Mouse (Mus musculus): ENCODE measurements at regions not wholly inside any gene's neighbourhood (a gene's known extent, or its start where the extent isn't known, plus 50 kb on each side); places are given as distances from the start of the nearest gene placed in this dataset.

DNA sequence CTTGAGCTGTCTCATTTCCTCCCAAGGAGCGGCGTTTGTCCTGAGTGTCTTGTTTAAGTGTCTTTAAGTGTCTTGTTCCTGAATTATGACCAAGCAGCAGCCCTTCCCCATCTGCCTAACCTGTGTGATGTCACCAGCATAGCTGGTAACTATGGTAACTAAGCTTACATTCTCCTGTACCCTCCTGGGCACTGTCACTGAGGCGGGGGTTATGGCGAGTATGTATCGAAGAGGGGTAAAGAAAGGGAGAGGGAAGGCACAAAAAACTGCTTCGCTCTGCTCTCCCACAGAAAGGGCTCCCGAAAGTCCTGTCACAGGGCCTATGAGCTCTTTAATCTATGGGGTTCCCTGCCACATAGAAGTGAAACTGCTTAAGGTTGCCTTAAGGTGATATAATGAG lies 89.6 kb downstream of the Ppp4r2 start:
- peak; percentile 29 for DNase-seq (ENCODE audit: low read depth, low spot score)

DNA sequence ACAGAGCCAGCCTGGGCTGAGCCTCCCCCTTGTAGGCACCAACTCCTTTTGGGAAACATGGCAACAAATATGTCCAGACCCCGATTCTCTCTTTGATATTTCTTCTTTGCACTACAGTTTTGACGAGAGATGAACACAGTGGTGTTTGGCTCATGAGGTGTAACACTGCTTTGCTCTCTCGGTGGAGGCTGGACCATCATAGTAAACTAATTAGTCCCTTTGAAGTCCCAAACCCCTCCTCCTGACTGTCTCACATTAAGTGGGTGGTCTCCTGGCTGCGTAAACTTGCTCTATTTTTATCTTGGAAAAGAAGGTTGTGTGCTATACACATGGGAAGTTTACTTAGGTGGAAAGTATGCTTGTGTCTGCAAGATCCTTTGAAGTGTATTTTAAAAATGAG lies 90.3 kb downstream of the Ppp4r2 start:
- DNase-seq (ENCODE audit: low read depth, low spot score): no peak

DNA sequence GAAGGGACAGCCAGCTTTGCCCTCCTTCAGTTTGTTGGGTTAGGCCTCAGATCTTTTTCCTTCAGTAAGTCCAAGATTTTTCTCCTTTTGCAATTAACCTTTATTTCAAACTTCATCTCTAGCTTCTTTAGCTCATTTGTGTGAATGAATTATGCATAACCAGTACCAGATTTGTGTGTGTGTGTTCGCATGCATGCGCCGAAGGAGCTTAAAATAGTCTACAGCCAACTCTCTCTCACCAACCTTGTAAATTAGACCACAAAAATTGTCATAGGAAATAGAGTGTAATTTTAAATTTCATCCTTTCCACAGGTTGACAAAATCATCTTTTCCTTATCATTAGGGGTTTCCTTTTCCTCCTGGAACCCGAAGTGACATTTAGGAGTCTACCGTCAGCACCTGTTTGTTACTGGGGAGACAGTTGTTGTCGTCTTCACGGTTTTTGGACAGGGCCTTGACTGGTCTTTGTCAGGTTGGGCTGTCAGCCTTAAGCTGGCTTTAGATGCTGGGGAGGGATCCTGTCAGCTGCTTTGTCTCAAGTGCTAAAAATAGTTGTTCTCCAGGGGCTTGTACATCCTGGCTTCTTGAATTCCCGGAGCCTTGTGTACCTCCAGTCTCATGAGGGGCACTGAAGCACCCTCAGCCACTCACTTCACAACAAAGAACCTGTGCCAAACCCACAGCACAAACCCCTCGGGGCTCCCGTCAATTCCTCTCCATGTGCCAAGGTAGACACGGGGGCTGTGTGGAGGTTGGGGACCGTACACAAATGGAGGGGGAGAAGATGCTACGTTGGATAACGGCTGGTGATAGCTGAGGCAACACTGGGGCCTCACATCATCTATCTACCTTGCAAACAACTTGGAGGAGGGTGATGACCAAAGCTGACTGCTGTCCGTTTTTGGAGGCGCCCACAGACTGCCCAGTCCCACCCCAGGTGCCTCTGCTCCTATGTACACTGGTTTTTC lies 95.7 kb downstream of the Ppp4r2 start:
- no peak for DNase-seq (ENCODE audit: low read depth, low spot score)

DNA sequence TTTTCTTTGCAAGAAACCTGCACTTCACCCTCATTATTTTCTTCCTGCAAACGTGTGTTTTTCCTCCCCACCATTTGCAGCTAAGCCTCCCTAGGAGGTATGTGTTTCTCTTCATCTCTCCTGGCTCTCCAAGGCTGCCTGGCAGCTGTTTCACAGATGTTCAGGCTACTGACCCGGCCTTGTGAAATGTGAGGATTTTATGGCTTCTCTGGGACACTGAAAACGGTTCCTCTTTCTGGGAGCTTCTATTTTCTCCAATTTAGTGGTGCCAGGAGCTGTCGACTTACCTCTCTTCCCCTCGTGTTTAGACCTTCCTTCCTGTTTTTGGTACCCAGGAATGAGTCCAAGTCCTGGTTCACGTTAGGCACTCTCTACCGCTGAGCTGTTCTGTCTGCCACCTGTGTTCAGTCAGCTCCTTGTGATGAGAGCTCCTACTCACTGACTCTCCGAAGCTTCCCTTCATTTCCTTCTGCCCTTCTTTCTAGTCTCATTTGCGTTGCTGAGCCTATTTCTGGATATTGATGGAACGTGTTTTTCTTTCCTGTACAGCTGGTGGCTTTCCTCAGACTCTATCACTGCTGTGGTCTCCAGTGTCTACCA lies 96.4 kb downstream of the Ppp4r2 start:
- DNase-seq (ENCODE audit: low read depth, low spot score): no peak

DNA sequence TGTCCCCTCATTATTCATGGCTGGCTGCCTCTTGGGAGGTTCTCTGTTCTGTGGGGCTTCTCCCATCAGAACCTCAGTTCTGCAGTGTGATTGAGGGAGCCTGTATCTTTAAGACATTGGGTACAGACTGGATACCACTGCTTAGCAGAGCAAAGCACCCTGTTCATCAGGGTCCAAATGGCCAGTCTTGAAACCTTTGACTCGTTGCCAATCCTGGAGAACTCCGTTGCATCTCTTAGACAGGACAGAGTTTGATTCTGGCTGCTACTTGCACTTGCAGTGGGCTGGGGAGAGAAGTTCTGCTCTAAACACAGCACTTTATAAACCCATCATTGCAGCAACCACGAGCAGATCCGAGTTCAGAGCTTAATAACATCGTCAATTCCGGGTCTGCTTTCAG lies 97.3 kb downstream of the Ppp4r2 start:
- DNase-seq (ENCODE audit: low read depth, low spot score): no peak

DNA sequence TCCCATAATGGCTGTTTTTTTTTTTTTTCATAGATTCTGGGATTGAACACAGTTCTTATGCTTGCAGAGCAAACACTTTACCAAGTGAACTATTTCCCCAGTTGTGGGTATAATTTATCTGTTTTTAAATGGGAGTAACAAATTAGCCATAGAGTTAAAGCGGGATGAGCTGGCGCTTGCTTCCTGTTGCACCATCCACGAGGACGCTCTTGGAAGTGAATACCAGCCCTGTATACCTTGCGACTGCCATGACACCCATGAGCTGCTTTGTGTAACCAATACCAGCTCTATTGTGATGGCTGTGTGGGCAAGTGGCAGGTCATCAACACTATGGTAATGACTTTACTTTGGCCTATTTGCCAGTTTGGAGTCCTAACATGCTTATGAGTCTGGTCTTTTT lies 101.0 kb downstream of the Ppp4r2 start:
- no peak for DNase-seq (ENCODE audit: low read depth, low spot score)

DNA sequence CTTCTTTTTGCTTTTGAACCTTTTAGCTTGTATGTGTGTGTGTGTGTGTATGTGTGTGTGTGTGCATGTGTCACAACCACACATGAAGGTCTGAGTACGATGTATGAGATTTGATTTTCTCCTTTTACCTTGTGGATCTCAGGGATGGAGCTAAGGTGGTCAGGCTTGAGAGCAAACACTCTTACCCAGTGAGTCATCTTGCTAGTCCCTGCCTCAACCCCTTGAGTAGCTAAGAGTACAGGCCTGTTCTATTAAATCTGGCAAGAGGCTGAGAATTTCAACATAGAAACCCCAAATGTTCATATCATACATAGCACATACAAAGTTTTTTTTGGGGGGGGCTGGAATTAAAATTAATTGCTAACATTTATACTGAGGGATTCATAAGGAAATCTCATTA lies 104.4 kb downstream of the Ppp4r2 start:
- no peak for DNase-seq (ENCODE audit: low read depth, low spot score)

DNA sequence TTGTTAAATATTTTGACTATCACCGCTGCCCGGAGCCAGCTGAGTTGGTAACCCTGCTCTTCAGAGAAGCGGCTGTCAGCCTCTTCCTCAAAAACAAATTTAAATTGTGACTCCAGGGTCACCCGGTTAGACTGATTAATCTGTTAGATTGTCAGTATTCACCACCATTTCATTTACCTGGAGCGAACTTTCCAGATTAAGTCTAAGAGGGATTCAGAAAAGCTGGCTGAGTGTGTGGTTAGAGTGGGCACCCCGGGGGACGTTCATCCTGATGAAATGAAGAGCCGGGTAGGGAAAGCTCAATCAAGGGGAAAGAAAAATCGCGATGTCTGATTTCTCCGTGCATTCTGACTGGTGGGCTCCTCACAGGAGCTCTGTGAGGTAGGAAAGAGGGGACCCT lies 105.0 kb downstream of the Ppp4r2 start:
- no peak for DNase-seq (ENCODE audit: low read depth, low spot score)

DNA sequence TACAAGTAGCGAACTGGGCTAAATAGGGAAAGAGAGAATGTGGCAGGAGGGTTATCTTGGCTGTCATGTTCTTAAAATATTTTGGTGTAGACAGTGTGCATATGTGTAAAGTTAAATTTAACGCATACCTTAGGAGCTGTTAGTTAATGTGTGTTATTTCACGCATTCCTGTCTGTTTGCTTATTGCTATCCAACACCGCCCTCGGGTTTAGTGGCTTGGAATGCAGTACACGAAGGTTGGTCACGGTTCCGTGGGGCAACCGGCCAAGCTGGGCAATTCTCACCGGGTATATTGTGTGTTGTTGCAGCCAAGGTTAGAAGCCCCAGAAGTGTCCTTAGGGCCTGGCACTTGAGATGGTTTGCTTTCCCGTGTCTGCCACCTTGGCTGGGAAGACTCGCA lies 105.6 kb downstream of the Ppp4r2 start:
- no peak for DNase-seq (ENCODE audit: low read depth, low spot score)

DNA sequence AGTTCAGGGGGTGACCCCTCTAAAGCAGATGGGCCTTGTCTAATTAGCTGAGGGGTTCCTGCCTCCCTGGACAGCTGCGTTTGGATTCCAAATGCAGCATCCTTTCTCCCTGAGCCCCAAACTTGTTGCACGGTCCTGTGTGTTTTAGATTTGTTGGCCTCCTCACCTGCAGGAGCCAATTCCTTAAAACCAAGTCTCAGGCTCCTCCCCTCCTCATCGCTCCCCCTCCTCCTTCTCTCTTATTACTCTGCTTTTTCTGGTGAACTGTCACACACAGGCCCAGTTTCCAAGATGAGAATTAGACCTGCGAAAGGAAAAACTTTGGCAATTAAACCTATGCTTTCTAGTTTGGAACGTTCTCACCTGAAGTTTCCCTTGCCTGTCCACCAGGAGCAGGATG lies 106.3 kb downstream of the Ppp4r2 start:
- DNase-seq (ENCODE audit: low read depth, low spot score): no peak

DNA sequence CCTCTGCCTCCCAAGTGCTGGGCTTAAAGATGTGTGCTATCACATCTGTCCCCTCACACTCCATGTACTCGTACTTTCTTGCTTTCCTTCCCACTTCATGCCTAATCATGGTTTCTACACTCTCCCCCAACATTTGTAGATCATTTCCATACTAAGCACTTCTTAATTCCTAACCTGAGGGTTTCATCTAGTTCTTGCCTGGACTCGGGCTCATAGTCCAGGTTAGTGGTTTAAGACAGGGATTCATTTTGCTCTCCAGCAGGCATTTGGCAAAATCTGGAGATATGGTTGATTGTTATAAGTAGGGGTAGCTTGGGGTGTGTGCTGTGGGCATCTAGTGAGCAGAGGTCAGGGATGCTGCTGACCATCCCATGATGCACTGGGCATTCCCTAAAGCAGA lies 108.3 kb downstream of the Ppp4r2 start:
- DNase-seq (ENCODE audit: low read depth, low spot score): no peak

DNA sequence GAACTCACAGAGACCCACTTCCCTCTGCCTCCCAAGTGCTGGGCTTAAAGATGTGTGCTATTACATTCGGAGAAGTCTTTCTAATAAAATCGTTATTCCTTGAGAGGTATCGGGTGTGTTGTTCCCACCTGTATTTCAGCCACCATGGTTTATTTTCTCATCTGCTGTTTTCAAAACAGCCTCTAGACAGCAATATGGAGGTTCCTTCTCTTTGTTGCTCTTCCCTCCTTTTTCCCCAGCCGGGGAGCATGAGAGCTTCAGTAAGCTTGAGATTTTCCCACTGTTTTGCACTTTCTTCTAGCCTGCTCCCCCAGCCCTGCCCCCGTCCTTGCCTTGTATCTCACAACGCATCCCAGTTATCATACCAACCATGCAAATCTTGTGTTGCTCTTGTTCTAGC lies 109.5 kb downstream of the Ppp4r2 start:
- no peak for DNase-seq (ENCODE audit: low read depth, low spot score)

DNA sequence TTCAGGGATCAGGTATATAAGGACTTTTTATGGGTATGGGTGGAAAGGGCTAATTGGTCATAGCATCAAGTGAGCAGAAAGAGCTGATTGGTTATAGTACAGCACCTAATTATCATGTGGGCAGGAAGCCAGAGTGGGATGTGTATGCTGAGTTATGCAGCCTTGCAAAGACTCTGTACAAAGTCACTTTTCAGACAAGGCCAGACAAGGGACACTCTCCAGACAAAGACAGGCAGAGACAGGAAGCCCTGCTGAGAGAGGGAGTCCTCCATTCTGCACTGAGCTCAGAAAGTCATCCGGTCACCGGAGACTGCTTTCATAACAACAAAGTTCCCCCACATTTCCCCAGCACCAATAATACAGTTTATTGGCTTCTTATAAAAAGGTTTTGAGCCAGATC lies 112.4 kb downstream of the Ppp4r2 start:
- no peak for DNase-seq (ENCODE audit: low read depth, low spot score)

DNA sequence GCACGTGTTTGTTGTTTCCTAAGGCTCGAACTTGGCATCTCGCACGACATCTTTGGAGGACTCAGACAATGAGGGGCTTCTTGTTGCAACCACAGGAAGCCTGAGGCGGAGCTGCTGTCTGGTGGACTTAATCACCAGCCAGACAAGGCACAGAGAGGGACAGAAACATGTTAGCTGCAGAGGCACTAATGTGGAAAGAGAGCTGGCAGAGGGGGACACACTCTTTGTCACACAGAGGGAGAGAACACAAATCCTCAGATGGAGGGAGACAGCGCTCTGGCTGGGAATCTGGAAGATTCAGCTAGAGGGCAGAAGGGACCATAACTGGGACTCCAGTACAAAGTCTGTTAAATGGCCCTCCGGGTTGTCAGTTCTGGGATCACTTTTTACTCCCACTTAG lies 114.9 kb downstream of the Ppp4r2 start:
- no peak for DNase-seq (ENCODE audit: low read depth, low spot score)

DNA sequence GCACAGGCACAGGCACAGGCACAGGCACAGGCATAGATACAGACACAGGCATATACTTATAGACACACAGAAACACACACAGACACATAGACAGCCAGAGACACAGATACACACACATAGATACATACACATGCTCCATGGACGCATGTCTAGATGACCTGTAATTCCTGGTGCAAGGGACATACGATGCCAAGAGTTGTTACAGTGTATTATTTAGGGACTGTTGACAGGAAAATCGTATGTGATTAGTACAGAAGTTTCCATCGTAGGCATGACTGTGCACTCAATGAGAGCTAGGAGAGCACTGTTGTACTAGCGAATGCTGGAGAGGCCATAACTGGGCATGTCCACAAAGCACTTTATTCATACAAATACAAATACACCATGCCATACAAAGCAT lies 118.2 kb downstream of the Ppp4r2 start:
- no peak for DNase-seq (ENCODE audit: low read depth, low spot score)

DNA sequence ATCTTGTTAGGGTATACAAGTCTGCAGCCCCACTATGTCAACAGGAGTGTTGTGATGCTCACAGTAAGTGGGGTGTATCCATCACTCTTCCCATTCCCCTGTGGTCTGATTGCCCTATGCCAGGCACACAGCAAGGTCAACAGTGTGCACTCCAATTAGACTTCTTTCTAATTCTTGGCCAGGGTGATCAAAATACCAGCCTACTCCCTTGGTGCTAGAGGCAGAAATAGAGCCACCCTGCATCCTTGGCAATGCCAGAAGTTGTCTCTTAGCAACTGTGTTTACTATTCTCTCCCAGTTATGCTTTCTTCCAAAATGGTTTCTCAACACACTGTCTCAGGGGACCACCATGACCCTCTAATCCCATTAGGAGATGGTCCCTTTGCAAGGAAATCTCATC lies 119.0 kb downstream of the Ppp4r2 start:
- no peak for DNase-seq (ENCODE audit: low read depth, low spot score)

DNA sequence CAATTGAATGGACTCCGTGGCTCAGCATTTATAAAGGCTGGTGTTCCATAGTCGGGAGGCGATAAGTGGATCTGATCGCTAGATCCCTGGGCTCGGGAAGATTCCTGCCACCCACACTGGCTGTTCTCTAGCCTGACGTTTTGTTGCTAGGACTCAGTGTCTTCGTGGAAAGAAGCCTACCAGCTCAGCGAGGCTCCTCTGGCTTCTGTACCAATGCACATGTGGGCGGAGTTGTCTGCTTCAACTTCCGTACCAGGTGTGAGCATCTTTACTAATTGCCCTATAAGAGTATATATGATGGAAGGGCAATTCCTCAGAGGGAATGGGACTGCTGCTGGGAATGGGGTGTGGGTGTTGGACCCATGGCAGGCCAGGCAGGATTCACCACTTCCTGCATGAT lies 121.1 kb downstream of the Ppp4r2 start:
- no peak for DNase-seq (ENCODE audit: low read depth, low spot score)

DNA sequence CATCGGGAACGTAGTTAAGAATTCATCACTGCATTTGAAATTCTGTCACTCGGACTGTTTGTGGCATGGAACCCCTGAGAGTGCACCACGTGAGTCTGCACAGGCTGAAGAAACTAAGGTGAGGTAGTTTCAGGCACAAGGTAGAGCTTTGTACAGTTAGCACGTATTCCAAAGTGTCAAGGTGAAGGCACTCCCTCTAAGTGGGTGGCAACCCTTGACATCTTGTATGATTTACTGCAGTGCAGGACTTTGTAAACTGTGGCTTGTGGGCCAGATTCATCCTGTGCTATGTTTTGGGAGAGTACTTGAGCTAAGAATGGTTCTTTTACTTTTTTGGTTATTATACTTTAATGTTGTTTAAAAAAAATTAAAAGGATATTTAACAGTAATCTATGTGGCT lies 133.1 kb downstream of the Ppp4r2 start:
- DNase-seq (ENCODE audit: low read depth, low spot score): no peak

DNA sequence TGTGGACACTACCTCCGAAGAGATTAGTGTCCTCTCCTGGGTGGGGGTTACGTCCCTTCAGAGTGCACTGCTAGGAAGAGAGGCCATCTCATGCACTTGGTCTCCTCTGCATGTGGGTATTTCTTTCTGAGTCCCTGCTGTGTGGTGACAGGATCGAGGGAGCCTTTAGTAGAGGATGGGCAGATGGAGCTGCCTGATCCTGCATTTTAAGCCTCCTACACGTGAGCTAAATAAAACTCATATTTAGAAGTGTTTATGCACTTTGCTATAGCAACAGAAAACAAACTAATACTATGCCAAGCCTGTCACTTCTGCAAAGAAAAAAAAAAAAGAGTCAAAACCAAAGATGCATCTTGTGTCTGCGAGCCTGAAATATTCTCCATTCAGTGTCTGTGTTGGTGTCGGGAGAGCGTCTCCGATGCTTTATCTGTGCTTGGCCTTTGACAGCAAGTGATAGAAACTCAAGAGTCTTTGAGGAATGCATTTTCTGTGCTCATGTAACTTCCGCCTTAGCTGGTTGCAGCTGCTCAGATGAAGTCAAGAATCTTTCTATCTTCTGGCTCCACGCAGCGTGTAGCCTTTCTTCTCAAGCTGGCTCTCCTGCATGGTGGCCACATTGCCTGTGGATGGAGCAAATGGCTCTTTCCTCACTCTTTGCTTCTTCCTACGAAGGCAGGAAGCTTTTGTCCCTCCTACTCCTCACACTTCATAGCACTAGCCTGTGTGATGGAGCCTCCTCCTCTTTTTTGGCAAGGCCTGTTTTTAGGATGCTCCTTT lies 134.8 kb downstream of the Ppp4r2 start:
- no peak for DNase-seq (ENCODE audit: low read depth, low spot score)

DNA sequence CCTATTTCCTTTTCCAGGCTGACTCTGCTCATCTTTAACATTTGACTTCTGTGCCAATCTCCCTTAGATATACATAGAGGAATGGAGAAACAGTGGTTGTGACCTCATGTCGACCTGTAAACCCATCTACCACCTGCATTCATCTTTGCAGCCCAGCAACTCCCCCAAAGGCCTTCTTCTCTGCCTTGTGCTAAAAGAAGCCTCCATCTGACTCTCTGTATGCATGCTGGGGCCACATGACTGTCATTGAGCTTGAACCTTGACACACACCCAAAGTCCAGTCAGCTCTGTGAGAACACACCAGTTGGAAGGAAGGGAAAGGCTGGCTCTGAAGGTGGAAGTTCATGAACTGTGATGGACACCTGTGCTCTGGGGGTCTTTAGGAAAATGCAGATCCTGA lies 135.5 kb downstream of the Ppp4r2 start:
- DNase-seq (ENCODE audit: low read depth, low spot score): no peak

DNA sequence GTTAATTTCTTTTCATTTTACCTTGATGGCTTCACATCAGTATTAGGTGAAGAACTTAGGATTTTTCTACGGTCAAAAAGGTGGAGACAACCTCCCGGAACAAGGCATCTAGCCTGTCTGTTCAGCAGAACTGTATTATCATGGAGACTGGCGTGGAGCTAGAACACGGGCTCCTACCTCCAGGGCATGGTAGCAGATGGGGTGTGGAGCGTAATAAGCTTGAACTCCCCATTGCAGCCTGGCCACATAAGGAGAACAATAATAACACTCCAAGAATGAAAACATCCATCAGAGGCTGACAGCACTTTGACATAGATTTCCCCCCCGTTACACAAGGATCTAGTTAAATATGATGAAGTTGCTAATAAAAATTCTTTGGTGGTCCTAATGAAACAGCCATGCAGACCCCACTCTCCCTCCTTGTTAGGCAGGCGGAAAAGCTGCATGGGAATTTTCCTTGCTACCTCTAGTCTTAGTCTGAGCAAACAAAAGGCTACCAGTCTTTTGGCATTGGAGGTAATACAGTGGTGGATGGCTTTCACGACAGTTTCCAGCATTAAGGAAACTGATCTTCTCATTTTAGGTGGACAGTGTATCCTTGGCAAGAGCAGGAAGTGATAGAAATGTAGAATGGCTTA lies 137.5 kb downstream of the Ppp4r2 start:
- DNase-seq (ENCODE audit: low read depth, low spot score): no peak

DNA sequence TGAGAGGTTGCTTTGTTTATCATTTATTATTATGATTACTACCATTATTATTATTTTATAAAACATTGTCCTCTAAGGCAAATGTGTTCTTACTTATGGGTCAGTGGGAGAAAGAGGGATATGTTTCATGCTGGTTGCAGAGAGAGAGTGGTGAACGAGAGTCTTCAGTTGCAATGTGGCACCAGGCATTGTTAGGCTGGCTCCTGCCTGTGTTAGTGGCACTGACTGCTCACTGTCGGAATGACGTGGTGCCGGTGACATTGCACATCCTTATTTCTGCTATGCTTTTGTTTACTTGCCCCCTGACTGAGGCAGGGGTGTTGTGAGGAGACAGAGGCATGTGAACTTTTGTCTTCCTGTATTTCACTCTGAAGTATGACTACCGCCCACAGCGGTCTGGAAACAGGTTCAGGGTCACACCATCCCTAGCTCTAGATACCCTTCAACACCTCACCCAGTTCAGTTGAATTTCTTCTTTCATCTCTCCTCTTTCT lies 138.1 kb downstream of the Ppp4r2 start:
- no peak for DNase-seq (ENCODE audit: low read depth, low spot score)

Data from ZHBTc4 (cell line).